Mouse (Mus musculus): ENCODE data around the gene Agfg1. TPM values are rescaled to one million over a fixed set of nuclear protein-coding genes. Genes with fewer than 3 reads are reported as not detected.

Gene Agfg1
- polyA plus RNA-seq, 1 experiment from 2014 or later, result 25.7 TPM

GRCm38 (mm10) chr1:82855729-82856128 lies 16.4 kb downstream of the Agfg1 start:
- Histone ChIP-seq H3K4me1 (ENCODE audit: control insufficient read depth, insufficient read depth, low read length) (no peaks in the 10 kb centered on the region), H3K27me3 (ENCODE audit: control insufficient read depth, insufficient read depth, low read depth, low read length) (no peaks in the 10 kb centered on the region), H3K4me3 (ENCODE audit: low read depth, low read length) (no peak overlapping the region), H3K9me3 (replicated peaks; ENCODE audit: control insufficient read depth, low read length, poor library complexity, severe bottlenecking) (no peaks in the 10 kb centered on the region), H3K9ac (ENCODE audit: low read depth, low read length) (no peak overlapping the region), H3K27ac (ENCODE audit: low read length) (no peak overlapping the region), H3K4me2 (ENCODE audit: low read length) (no peak overlapping the region), H3K36me3 (ENCODE audit: control insufficient read depth, insufficient read depth, low read length) (no peaks in the 10 kb centered on the region)
- no peak for ATAC-seq
- 86% methylated on average over 5 of the region's 5 CpGs for WGBS

GRCm38 (mm10) chr1:82858236-82858635 lies 19.0 kb downstream of the Agfg1 start:
- no peak overlapping the region for H3K4me2 ChIP-seq (ENCODE audit: low read length)
- H3K4me3 ChIP-seq (ENCODE audit: low read depth, low read length), result no peak overlapping the region
- no peaks in the 10 kb centered on the region for H3K4me1 ChIP-seq (ENCODE audit: control insufficient read depth, insufficient read depth, low read length)
- H3K9ac ChIP-seq (ENCODE audit: low read depth, low read length), result no peak overlapping the region
- no peaks in the 10 kb centered on the region for H3K36me3 ChIP-seq (ENCODE audit: control insufficient read depth, insufficient read depth, low read length)
- ATAC-seq, result no peak
- H3K9me3 ChIP-seq (replicated peaks; ENCODE audit: control insufficient read depth, low read length, poor library complexity, severe bottlenecking), result no peaks in the 10 kb centered on the region
- H3K27ac ChIP-seq (ENCODE audit: low read length), result no peak overlapping the region
- no peaks in the 10 kb centered on the region for H3K27me3 ChIP-seq (ENCODE audit: control insufficient read depth, insufficient read depth, low read depth, low read length)

- no peak overlapping the region for H3K4me3 ChIP-seq (ENCODE audit: low read depth, low read length)
- no peak overlapping the region for H3K9ac ChIP-seq (ENCODE audit: low read depth, low read length)
- no peaks in the 10 kb centered on the region for H3K36me3 ChIP-seq (ENCODE audit: control insufficient read depth, insufficient read depth, low read length)
- no peaks in the 10 kb centered on the region for H3K9me3 ChIP-seq (replicated peaks; ENCODE audit: control insufficient read depth, low read length, poor library complexity, severe bottlenecking)
- WGBS, result 96% methylated on average over 4 of the region's 4 CpGs
- H3K27ac ChIP-seq (ENCODE audit: low read length), result no peak overlapping the region
- ATAC-seq, result peak; percentile 47; the same call in 1 of the 2 replicates
- no peaks in the 10 kb centered on the region for H3K4me1 ChIP-seq (ENCODE audit: control insufficient read depth, insufficient read depth, low read length)
- H3K27me3 ChIP-seq (ENCODE audit: control insufficient read depth, insufficient read depth, low read depth, low read length), result no peaks in the 10 kb centered on the region
- no peak overlapping the region for H3K4me2 ChIP-seq (ENCODE audit: low read length)
Measured at GRCm38 (mm10) chr1:82860391-82860790, 21.1 kb downstream of the Agfg1 start.

- ATAC-seq, result no peak
- no peak overlapping the region for H3K27ac ChIP-seq (ENCODE audit: low read length)
Measured at GRCm38 (mm10) chr1:82870202-82870601, 30.9 kb downstream of the Agfg1 start.

GRCm38 (mm10) chr1:82879172-82879571 lies 39.9 kb downstream of the Agfg1 start:
- Histone ChIP-seq H3K9me3 (replicated peaks; ENCODE audit: control insufficient read depth, low read length, poor library complexity, severe bottlenecking) (no peaks in the 10 kb centered on the region), H3K4me3 (ENCODE audit: low read depth, low read length) (no peak overlapping the region), H3K9ac (ENCODE audit: low read depth, low read length) (no peak overlapping the region), H3K36me3 (ENCODE audit: control insufficient read depth, insufficient read depth, low read length) (peaks cover 13% of the 10 kb centered on the region; the same call in 1 of the 2 replicates), H3K4me1 (ENCODE audit: control insufficient read depth, insufficient read depth, low read length) (no peaks in the 10 kb centered on the region), H3K4me2 (ENCODE audit: low read length) (no peak overlapping the region), H3K27ac (ENCODE audit: low read length) (no peak overlapping the region), H3K27me3 (ENCODE audit: control insufficient read depth, insufficient read depth, low read depth, low read length) (no peaks in the 10 kb centered on the region)
- ATAC-seq, result no peak
- 91% methylated on average over 2 of the region's 2 CpGs for WGBS

More at GRCm38 (mm10) chr1:82870202-82870601, 30.9 kb downstream of the Agfg1 start:
- Histone ChIP-seq H3K4me3 (ENCODE audit: low read depth, low read length) (no peak overlapping the region), H3K9ac (ENCODE audit: low read depth, low read length) (no peak overlapping the region), H3K36me3 (ENCODE audit: control insufficient read depth, insufficient read depth, low read length) (0 out of 2 replicates have a peak, but pooled peaks cover 1% of the 10 kb centered on the region), H3K4me2 (ENCODE audit: low read length) (no peak overlapping the region), H3K4me1 (ENCODE audit: control insufficient read depth, insufficient read depth, low read length) (peaks cover 2% of the 10 kb centered on the region; the same call in 1 of the 2 replicates), H3K9me3 (replicated peaks; ENCODE audit: control insufficient read depth, low read length, poor library complexity, severe bottlenecking) (no peaks in the 10 kb centered on the region), H3K27me3 (ENCODE audit: control insufficient read depth, insufficient read depth, low read depth, low read length) (no peaks in the 10 kb centered on the region)
- WGBS, result 78% methylated on average over 3 of the region's 3 CpGs

GRCm38 (mm10) chr1:82880196-82880595 lies 40.9 kb downstream of the Agfg1 start:
- Histone ChIP-seq H3K36me3 (ENCODE audit: control insufficient read depth, insufficient read depth, low read length) (peaks cover 12% of the 10 kb centered on the region; the same call in 1 of the 2 replicates), H3K4me3 (ENCODE audit: low read depth, low read length) (no peak overlapping the region), H3K27me3 (ENCODE audit: control insufficient read depth, insufficient read depth, low read depth, low read length) (no peaks in the 10 kb centered on the region), H3K9ac (ENCODE audit: low read depth, low read length) (no peak overlapping the region), H3K4me1 (ENCODE audit: control insufficient read depth, insufficient read depth, low read length) (no peaks in the 10 kb centered on the region), H3K4me2 (ENCODE audit: low read length) (no peak overlapping the region), H3K9me3 (replicated peaks; ENCODE audit: control insufficient read depth, low read length, poor library complexity, severe bottlenecking) (no peaks in the 10 kb centered on the region), H3K27ac (ENCODE audit: low read length) (no peak overlapping the region)
- no peak for ATAC-seq
- WGBS, result 78% methylated on average over 8 of the region's 8 CpGs

- Histone ChIP-seq H3K27ac (ENCODE audit: low read length) (no peak overlapping the region), H3K4me3 (ENCODE audit: low read depth, low read length) (no peak overlapping the region), H3K27me3 (ENCODE audit: control insufficient read depth, insufficient read depth, low read depth, low read length) (no peaks in the 10 kb centered on the region), H3K9ac (ENCODE audit: low read depth, low read length) (no peak overlapping the region), H3K4me1 (ENCODE audit: control insufficient read depth, insufficient read depth, low read length) (no peaks in the 10 kb centered on the region), H3K36me3 (ENCODE audit: control insufficient read depth, insufficient read depth, low read length) (peaks cover 17% of the 10 kb centered on the region), H3K4me2 (ENCODE audit: low read length) (no peak overlapping the region), H3K9me3 (replicated peaks; ENCODE audit: control insufficient read depth, low read length, poor library complexity, severe bottlenecking) (no peaks in the 10 kb centered on the region)
- ATAC-seq, result no peak
- WGBS, result 97% methylated on average over 7 of the region's 7 CpGs
Measured at GRCm38 (mm10) chr1:82893269-82893668, 54.0 kb downstream of the Agfg1 start.

GRCm38 (mm10) chr1:82900567-82900966 lies 61.3 kb downstream of the Agfg1 start:
- WGBS, result 100% methylated on average over 1 of the region's 1 CpGs
- peaks cover 4% of the 10 kb centered on the region; the same call in 1 of the 2 replicates for H3K36me3 ChIP-seq (ENCODE audit: control insufficient read depth, insufficient read depth, low read length)
- no peak for ATAC-seq

GRCm38 (mm10) chr1:82901201-82901600 lies 61.9 kb downstream of the Agfg1 start:
- 94% methylated on average over 3 of the region's 3 CpGs for WGBS
- H3K27me3 ChIP-seq (ENCODE audit: control insufficient read depth, insufficient read depth, low read depth, low read length), result no peaks in the 10 kb centered on the region

More at GRCm38 (mm10) chr1:82900567-82900966, 61.3 kb downstream of the Agfg1 start:
- H3K9me3 ChIP-seq (replicated peaks; ENCODE audit: control insufficient read depth, low read length, poor library complexity, severe bottlenecking), result no peaks in the 10 kb centered on the region
- no peaks in the 10 kb centered on the region for H3K27me3 ChIP-seq (ENCODE audit: control insufficient read depth, insufficient read depth, low read depth, low read length)
- H3K27ac ChIP-seq (ENCODE audit: low read length), result no peak overlapping the region
- no peak overlapping the region for H3K4me3 ChIP-seq (ENCODE audit: low read depth, low read length)
- H3K9ac ChIP-seq (ENCODE audit: low read depth, low read length), result no peak overlapping the region
- H3K4me1 ChIP-seq (ENCODE audit: control insufficient read depth, insufficient read depth, low read length), result no peaks in the 10 kb centered on the region
- H3K4me2 ChIP-seq (ENCODE audit: low read length), result no peak overlapping the region

More at GRCm38 (mm10) chr1:82901201-82901600, 61.9 kb downstream of the Agfg1 start:
- H3K27ac ChIP-seq (ENCODE audit: low read length), result no peak overlapping the region
- ATAC-seq, result no peak
- no peak overlapping the region for H3K4me2 ChIP-seq (ENCODE audit: low read length)
- H3K4me3 ChIP-seq (ENCODE audit: low read depth, low read length), result no peak overlapping the region
- peaks cover 4% of the 10 kb centered on the region; the same call in 1 of the 2 replicates for H3K36me3 ChIP-seq (ENCODE audit: control insufficient read depth, insufficient read depth, low read length)
- no peaks in the 10 kb centered on the region for H3K4me1 ChIP-seq (ENCODE audit: control insufficient read depth, insufficient read depth, low read length)
- no peak overlapping the region for H3K9ac ChIP-seq (ENCODE audit: low read depth, low read length)
- H3K9me3 ChIP-seq (replicated peaks; ENCODE audit: control insufficient read depth, low read length, poor library complexity, severe bottlenecking), result no peaks in the 10 kb centered on the region

Measured in midbrain, embryonic 16.5 days (tissue).